Mouse (Mus musculus) stomach, postnatal 0 days (tissue): ENCODE results near the gene Nemf.

Source experiments
- CTCF ChIP-seq: IDR thresholded peaks from 2 replicates; pipeline ENCODE4 v1.5.1; 2016; ENCODE audit warnings: antibody characterized with exemption, low read depth, mild to moderate bottlenecking, moderate library complexity
- EP300 ChIP-seq: optimal IDR thresholded peaks from 2 replicates; pipeline ENCODE3; 2016; ENCODE audit warnings: antibody characterized with exemption

DNA sequence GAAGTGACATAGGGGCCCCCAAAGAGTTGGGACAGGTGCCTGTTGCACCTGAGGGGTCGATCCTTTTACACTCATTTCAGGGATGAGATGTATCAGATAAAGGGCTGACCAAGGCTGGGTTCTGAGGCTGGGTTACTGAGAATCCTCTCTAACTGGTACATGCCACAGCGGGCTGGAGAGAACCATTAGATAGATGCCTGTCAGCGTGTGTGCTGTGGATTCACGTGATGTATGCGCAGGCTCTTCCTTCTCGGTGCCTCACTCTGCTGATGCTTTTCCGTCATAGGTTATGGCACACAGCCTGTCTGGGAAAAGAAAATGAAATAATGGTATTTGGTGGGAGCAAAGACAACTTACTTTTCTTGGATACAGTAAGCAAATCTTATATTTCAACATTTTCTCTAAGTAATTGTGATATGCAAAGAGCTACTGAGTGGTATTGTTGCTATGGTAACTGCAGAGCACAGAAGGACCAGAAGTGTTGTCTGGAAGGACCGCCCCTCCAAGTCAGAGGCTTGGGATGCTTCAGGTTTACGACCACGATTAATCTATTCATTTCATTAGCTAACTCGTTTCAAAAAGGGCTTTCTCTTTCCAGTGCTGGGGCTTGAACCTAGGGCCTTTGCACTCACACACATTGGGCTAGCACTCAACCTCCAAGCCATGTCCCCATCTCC, 88.9 kb downstream of the Nemf start:
- TF ChIP-seq CTCF (no peak), EP300 (no peak)
